Mouse (Mus musculus) lung, postnatal 10 days (tissue): ENCODE results near the gene C2cd2l.
"Not testable (repeated sequence)": the region's sequence is repeated elsewhere in the genome, so short reads cannot be mapped to it uniquely, and the experiment has no call there.

ENCODE experiments used
- DNase-seq: peaks from one replicate; pipeline ENCODE4 v3.0.0; 2021

C2cd2l gene

DNA sequence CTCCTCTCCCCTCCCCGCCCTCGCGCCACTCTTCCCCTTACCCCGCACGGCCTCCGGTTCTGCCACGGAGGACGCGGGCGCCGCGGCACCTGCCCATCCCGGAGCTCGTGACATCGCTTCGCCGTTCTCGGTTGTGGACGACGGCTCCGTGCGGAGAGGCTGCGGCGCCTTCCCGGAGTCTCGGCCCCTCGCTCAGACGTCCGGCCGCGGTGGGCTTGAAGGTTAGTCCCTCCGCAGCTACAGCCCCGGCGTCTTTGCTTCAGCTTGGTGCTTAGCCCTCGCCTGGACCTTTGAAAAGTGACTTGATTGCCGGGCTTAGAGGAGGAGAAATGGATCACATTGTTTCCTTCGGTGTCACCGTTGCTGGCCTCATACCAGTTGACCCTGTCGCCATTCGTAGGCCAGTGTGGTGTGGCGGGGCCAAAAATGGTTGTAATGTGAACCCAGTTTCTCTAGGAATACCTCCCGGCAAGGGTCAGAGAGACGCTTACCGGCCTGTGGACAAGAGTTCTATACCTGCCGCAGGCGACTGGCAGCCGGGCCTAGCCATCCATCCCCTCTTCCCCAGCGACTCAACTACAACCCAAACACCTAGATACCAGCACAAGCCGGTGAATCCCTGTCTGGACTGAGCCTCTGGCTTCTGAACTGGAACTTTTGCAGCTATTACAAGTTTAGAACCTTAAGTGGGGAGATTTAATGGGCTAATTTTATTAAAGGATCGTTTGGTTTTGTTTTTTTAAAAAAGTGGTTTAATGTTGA, 15.4 kb upstream of the C2cd2l start:
- no peak for DNase-seq

DNA sequence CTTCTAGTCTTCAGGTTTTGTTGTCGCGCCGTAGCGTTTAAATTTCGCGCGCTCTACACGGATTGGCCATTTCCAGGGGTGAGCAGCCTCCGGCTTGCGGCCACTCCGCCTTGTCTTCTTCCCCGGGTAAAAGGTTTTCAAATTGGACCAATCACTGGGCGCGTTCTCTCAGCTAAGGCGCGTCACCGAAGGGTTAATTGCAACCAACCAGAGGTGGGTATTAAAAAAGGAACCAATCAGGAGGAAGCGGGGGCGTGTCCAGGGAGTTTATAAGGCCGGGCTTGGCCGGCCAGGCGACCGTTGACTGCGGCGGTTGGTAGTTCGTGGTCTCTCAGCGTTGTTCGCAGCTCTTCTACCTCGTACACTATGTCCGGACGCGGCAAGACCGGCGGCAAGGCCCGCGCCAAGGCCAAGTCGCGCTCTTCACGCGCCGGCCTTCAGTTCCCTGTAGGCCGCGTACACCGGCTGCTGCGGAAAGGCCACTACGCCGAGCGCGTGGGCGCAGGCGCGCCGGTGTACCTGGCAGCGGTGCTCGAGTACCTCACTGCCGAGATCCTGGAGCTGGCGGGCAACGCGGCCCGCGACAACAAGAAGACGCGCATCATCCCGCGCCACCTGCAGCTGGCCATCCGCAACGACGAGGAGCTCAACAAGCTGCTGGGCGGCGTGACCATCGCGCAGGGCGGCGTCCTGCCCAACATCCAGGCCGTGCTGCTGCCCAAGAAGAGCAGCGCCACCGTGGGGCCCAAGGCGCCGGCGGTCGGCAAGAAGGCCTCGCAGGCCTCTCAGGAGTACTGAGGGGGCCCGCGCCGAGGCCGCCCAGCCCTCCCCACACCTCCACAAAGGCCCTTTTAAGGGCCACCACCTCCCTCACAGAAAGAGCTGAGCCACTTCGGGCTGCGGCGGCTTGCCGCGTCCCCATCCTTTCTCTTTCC, 14.6 kb upstream of the C2cd2l start, which contains the start of gene H2afx:
Gene H2afx, plus strand, starts transcription at position 299 of the 935 bp plus-strand sequence.
- DNase-seq, result peak; percentile 99

DNA sequence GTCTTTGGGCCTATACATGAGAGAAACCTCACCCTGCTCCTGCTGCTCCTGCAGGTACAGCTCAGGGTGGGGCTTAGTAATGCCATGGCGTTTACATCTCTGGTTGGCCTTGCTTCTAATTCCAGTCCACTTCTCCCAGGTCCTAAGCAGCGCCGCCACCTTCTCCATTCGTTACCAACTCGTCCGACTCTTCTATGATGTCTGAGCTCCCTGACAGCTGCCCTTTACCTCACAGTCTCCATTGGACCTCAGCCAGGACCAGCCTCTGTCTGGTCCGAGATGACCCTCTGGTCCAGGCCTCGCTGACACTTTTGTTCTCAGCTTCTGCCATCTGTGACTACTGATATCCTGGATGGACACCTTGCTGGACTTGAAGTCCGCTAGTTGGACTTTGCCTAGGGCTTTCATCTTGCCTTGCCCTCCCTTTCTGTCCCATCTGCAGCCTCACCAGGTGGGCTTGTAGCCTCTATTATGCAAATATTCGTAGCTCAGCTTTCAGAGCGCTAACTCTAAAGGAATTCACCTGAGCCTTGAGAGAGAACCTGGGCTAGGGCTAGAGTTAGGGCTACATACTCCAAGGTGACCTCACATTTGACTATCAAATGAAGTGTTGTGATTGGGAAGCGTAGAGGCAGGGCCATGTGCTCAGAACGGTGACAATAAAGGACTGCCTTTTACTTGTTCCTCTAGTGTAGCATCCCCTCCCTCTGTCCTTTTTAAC, 13.0 kb upstream of the C2cd2l start:
- DNase-seq, result no peak

- no peak for DNase-seq
These were observed 10.7 kb upstream of the C2cd2l start for GRCm38 (mm10) chr9:44330736-44331135.

DNA sequence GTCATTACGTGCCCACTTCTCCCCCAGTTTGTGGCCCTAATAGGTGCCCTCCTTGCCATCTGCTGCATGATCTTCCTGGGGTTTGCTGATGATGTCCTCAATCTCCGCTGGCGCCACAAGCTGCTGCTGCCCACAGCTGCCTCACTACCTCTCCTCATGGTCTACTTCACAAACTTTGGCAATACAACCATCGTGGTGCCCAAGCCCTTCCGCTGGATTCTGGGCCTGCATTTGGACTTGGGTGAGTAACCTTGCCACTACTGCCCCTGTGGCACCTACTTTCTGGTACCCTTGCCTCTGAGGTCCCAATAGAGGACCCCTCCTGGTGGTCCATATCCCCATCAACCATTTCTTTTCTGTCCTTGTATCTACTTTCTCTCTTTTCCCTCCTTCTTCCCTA, 7.8 kb upstream of the C2cd2l start:
- no peak for DNase-seq

DNA sequence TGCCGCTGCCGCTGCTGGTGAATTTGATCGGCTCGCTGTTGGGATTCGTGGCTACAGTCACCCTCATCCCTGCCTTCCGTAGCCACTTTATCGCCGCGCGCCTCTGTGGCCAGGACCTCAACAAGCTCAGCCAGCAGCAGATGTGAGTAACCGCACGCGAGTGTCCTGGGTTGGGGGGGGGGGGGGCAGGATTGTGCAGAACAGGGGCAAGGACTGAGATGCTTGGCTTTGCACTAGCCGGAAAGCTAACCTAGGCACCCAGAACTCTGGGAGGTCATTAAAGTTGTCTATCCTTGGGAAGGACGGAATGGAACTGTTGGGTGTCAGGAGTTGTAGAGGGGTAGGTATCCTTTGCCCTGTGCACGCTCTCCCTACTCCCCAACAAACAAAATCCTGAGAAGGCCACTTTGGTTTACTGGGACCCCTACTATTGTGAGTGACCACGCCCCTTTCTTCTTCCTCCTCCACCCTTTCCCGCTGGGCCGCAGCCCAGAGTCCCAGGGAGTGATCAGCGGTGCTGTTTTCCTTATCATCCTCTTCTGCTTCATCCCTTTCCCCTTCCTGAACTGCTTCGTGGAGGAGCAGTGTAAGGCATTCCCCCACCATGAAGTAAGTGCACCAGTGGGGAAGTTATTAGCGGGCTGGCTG, 7.1 kb upstream of the C2cd2l start:
- DNase-seq, result peak; percentile 63

DNA sequence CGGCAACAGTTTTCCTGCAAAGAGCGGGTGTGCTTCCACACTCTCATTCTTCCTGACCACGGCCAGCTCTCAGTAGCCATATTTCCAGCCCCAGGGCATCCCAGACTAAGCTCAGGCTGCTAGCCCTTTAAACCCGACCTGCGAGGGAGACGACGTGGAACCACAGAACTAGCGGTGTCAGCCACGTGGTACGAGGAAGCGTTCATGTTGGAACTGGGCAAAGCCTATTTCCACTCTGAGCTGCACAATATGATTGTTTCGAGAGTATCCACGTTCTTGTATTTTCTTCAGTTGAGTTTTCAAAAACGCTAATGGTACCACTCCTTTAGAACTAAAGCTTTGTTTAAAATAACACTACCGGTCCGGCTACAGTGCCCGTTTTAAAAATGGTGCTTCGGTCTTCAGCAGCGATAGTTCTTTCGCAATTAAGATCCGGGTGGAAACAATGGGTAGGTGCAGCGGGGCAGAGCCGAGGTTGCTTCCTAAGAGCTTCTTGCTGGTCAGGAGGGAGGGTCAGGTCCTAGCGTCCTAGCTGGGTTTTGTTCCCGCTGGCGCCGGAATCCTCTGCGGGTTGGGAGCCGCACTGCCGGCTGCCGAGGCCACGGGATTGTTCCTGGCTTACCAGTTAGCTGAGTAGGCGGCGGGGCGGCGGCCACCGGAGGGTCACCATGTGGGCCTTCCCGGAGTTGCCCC, 6.4 kb upstream of the C2cd2l start:
- peak; percentile 91 for DNase-seq

- no peak for DNase-seq
These were observed 5.8 kb upstream of the C2cd2l start, which contains the start of gene Dpagt1 for GRCm38 (mm10) chr9:44325768-44326370. Gene Dpagt1 (plus strand): TSS chr9:44326019.

DNA sequence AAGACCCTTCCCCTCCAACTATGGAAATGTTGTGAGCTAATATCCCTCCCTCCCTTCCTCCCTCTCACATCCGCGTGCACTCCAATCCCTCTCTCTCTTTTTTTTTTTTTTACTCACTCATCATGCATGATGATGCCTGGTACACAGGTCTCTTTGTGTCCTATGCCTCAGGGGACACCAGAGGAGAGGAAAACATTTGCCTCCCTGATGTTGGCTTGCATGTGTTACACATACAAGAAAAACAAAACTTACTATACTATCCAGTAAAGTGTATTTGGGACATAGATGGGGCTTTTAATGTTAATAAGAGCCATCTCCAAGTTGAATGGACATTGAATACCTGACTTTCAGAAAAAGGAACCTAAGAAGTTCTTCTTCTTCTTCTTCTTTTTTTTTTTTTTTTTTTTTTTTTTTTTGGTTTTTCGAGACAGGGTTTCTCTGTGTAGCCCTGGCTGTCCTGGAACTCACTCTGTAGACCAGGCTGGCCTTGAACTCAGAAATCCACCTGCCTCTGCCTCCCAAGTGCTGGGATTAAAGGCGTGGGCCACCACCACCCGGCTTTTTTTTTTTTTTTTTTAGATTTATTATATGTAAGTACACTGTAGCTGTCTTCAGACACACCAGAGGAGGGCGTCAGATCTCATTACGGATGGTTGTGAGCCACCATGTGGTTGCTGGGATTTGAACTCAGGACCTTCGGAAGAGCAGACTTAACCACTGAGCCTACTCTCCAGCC, 5.1 kb upstream of the C2cd2l start:
- not testable (repeated sequence) for DNase-seq

GRCm38 (mm10) chr9:44324147-44324546, 4.1 kb upstream of the C2cd2l start:
- DNase-seq, result no peak

GRCm38 (mm10) chr9:44323656-44324055, 3.6 kb upstream of the C2cd2l start:
- not testable (repeated sequence) for DNase-seq

- DNase-seq, result no peak
These were observed 681 bp upstream of the C2cd2l start for GRCm38 (mm10) chr9:44320799-44321133.

DNA sequence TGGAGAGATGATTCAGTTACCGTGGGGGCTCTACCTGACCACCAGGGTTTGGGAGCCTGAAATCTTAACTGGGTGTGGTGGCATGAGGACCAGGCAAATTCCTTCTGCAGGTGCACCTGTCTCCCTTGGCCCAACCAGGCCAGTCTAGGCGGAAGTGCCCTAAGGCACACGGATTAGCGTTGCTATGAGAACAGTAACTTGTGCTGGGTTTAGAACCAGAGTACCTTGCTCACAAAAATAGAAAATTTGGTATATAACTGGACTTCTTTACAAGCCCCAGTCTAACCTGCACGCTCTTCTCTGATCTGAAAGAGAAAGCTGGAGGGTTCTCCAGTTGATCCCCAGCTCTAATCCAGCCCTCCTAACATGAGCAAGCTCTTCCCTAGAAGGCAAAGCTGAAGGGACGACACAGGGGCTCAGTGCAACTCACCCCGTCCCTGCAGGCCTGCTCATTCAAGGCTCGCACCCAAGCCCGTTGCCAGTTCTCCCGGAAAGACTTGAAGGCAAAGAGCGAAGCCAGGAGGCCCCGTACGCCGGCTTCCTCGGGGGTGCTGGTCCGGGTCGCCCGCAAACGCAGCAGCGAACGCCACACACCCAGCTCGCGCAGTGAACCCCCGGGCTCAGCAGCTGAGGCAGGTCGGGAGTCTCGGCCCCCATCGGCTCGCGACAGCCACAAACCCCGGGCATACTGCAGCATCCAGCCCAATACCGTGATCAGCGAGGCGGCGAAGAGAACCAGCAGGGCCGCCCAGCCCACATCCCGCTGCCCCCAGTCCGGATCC, 789 bp downstream of the C2cd2l start:
- DNase-seq, result peak; percentile 39

DNA sequence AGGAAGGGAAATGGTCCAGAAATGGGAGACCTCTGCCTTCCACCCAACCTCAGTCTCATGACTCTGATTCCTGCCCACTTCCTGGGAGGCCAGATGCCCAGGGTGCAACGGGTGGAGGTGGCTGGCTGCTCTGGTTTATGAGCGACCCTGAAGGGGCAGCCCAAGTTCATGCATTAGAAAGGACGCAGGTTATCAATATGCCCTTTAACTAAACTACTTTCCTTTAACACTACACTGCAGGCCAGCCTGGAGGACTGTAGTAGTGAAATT, 1.3 kb downstream of the C2cd2l start:
- no peak for DNase-seq

- DNase-seq, result no peak
These were observed 1.8 kb downstream of the C2cd2l start for GRCm38 (mm10) chr9:44318076-44318825.

GRCm38 (mm10) chr9:44317452-44317851, 2.6 kb downstream of the C2cd2l start:
- no peak for DNase-seq

DNA sequence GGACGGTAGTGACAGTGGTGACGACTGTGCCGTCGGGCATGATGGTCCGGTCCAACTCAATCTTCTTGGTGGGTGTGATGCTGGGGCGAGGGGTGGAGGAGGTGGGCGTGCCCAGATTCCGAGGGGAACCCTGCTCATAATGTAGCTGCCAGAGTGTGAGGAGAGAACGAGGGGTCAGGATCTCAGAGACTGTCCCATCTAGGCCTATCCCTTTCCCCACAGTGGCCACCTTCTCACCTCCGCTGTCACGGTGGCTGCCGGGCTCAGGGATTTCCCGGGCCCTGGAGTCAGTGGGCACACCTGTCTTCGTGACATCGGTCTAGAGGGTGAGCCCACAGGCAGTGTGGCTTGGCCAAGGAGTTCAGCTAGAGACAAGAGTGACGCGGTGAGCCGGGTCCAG, 5.2 kb downstream of the C2cd2l start:
- DNase-seq, result no peak

GRCm38 (mm10) chr9:44314257-44314547, 5.9 kb downstream of the C2cd2l start:
- no peak for DNase-seq

DNA sequence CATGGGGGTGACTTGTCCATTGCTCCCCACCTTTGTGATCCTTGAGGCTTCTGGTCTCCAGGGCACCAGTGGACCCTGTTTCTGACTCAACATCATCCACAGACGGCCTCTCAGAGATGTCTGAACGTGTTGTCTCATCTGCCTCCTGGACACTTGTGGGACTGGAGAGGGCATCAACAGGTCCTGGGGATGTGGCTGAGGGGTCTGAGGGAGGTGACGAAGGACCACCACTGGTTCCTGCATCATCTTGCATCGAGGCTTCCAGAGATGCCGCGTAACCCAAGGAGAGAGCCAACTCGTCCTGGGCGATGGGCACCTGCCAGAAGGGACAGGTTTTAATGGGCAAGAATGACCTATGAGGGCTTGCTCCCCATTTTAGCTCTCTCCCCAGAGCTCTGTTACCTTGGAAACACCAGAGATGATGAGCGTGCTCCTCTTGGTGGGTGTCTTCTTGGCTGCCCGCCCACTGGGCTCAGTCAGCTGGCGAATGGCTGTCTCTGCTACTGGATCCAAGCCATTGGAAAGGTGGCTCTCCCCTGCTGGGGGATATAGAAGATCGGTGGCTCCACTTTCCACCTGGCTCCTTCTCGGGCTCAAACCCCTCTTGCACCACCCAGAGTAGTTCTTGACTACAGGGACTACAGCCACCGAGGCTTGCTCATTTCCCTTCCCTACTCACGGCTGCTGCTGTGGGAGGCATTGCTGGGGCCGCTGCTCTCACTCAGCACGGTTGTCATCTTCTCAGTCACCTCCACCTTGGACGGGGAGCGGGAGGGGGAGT, 6.4 kb downstream of the C2cd2l start:
- no peak for DNase-seq
